Mouse (Mus musculus): ENCODE measurements at regions not wholly inside any gene's neighbourhood (a gene's known extent, or its start where the extent isn't known, plus 50 kb on each side); places are given as distances from the start of the nearest gene placed in this dataset.
A peak's percentile ranks its signal among the peaks of the same experiment; 100 is the strongest.

DNA sequence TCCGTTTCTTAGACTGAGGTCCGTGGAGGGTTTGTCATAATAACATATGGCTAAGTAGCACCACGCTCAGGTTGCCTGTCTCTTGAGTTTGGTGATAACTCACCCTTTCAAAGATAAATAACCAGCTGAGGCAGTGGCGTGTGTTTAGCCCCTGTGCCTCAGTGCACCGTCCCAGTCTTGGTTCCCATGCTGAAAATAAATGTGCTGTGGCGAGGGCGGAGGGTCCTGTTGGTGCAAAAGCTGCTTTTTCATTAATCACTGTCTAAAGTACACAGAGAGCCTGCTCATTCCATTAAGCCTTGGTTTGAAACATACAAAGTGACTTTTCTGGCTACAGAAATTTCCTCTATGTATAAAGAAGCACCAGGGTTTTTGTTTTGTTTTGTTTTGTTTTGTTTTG lies 439.8 kb upstream of the Fam84a start:
- DNase-seq (ENCODE audit: low read depth, low spot score): no peak

DNA sequence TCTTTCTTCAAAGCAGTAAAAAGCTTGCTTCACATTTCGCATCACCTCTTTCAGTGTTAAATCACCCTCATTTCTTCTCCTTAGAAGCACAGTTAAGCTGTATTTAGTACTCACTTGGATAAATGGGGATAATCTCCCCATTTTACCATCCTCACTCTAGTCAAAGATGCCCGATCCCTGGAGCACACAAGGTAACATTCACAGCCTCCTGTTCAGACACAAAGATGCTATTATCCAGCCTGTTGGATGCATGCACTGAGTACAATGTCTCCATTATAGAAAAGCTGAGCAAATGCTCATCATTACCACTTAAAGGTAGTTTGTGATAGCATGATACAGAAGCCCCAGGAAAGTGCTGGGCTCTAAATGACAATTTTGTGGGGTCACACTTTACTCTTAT lies 422.4 kb upstream of the Fam84a start:
- no peak for DNase-seq (ENCODE audit: low read depth, low spot score)

DNA sequence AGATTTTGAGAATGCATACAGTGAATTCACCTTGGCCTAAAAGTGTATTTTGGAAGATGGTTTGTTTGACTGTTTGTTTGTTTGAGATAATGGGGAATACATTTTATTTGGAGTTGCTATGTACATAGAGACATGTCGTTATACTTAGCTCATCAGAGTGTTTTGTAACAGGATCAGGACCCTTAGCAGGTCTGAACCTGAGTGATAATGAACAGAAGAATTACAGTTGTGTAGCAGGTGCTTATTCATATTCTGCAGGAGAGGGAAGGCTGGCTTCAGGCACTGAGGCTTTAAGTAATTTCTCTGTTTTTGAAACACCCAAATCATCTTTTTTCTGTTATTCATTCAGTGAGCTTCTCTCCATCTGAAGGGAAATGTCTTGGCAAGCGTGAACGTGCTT lies 413.1 kb upstream of the Fam84a start:
- DNase-seq (ENCODE audit: low read depth, low spot score): no peak

DNA sequence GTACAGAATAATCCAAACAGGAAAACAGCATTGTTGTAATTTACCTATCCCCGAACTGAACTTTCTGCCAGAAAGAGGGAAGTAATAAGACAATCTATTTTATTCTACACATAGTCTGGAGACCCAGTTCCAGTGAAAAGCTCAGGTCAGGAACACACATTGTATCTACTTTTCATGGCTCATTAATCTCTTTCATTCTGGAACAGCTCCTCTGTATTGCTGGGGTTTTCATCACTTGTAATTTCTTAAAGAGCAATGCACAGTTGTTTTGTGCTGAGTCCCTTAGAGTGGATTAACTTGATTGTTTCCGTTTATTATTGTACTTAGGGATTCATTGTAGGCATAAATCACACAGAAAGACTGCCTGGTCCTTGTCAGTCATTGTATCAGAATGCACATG lies 400.3 kb upstream of the Fam84a start:
- DNase-seq (ENCODE audit: low read depth, low spot score): no peak

DNA sequence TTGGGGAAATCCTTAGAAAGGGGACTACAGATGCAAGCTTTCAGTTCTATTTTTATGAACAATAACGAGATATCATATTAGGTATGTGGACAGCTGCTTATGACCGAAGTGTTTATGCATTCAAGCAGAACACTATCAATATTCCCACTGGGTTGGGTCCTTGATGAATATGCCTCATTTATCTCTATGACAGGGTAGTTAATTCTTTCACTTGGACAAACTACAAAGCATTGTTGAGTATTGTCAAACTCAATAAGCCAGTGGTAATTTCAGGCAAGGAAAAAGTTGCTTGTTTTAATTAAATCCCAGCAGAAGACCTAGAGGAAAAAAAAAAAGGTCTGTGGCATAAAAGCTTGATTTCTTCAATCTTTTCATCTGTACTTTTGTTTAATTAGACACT lies 397.4 kb upstream of the Fam84a start:
- DNase-seq (ENCODE audit: low read depth, low spot score): no peak

DNA sequence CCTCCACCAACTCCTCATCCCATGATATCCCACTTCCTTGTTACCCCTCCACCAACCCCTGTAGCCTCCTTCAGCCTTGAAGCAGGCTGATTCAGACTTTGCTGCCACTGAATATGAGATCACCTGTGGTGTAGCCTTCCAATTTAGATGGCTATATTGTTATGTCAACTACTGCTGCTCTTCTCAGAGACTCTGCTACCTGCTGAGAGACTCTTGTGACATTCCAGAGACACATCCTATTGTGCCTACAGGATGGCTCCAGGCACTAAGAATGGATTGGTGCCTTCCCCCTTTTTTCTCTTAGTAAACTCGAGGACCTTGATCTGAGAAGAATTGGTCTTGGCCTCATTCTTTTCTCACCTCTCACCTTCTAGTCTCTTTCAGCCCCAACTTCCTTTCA lies 369.9 kb upstream of the Fam84a start:
- no peak for DNase-seq (ENCODE audit: low read depth, low spot score)

DNA sequence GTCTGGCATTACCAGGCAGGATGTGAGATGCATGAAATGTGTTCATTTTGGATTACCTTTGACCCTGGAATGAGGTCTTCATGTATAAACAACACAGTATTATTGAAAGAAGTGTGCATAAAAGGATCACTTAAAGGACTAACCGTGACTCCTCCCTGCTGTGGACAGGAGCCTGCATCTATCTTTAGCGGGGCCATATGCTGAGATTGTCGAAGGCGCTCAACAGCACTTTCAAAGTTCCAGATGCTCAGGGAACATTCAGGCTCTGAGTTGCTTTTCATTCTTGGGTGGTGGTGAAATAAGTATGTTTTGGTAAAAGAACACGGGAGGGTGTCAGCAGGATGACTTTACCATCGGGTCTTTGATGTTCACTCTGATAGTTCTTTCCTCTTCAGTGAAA lies 363.7 kb upstream of the Fam84a start:
- DNase-seq (ENCODE audit: low read depth, low spot score): peak; percentile 24

Measured in telencephalon, adult 2 months (tissue).